Mouse (Mus musculus) thymus, adult 2 months (tissue): ENCODE measurements around the gene Scamp4.

Experiments used
- CTCF ChIP-seq: fragments of 200-500 bp; IDR thresholded peaks from 2 replicates; pipeline ENCODE4 v1.5.1; 2012; ENCODE audit warnings: mild to moderate bottlenecking, control low read depth, low read length, moderate library complexity, borderline replicate concordance; ENCODE audit not compliant: control insufficient read depth, poor library complexity, insufficient read depth; ENCODE audit errors: extremely low read depth
- POLR2A ChIP-seq: fragments of 200-500 bp; IDR thresholded peaks from 2 replicates; pipeline ENCODE4 v1.6.1; 2012; ENCODE audit warnings: mild to moderate bottlenecking, low read length, control low read depth, moderate library complexity; ENCODE audit not compliant: control insufficient read depth, poor library complexity, insufficient read depth; ENCODE audit errors: extremely low read depth

- TF ChIP-seq POLR2A (no peak), CTCF (no peak)
These were observed 27.8 kb upstream of the Scamp4 start for GRCm38 (mm10) chr10:80574896-80575295.
